Mouse (Mus musculus) left cerebral cortex, adult 9 months (tissue): Measurements from ENCODE around the gene Hspb11.

Experiments used
- DNase-seq, 2 experiments: peaks; one replicate each; pipeline ENCODE4 v3.0.0; 2022; ENCODE audit warnings: low spot score in 2 of 2

Hspb11 gene

GRCm38 (mm10) chr4:107313690-107314478 lies 60.5 kb downstream of the Hspb11 start, which contains the start of gene Yipf1:
TSS of gene Yipf1 (plus strand) at chr4:107314363.
- peak; percentile 61 to 88 for DNase-seq

GRCm38 (mm10) chr4:107314479-107314805 lies 61.0 kb downstream of the Hspb11 start:
- no peak for DNase-seq

- no peak for DNase-seq
Measured at GRCm38 (mm10) chr4:107318646-107319045, 65.3 kb downstream of the Hspb11 start.

- no peak for DNase-seq
Measured at GRCm38 (mm10) chr4:107321041-107321440, 67.6 kb downstream of the Hspb11 start.

GRCm38 (mm10) chr4:107323113-107323512 lies 69.7 kb downstream of the Hspb11 start:
- no peak for DNase-seq

- DNase-seq: no peak
Measured at GRCm38 (mm10) chr4:107328530-107328929, 75.1 kb downstream of the Hspb11 start.
